In the genomic region with DNA sequence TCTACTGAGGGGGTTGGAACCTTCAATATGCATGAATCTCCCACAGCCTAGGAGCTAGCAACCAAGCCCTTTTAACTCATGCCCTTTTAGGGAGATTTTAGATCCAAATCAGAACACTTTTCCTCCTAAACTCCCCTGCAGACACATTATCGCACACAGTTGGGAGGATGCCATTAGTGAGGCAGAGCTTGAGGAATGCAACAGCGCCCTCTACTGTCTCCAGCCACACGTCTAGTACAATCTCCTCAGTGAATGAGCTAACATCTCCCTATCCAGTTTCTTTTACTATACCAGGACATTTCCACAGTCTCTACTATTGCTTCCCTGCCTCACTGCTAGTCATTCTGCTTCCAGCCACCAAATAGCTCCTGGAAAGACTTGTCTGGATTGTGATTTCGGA, we compare ENCODE assay signal across 10 mouse cellular contexts. TPM values are rescaled to one million over a fixed set of nuclear protein-coding genes. Genes with fewer than 3 reads are reported as not detected.
DNase-seq lines count a peak whose midpoint lies in the region; ATAC-seq and TF ChIP-seq lines count a peak whose summit lies in the region.
"Had no signal": no experiment of that assay in that cellular context is flagged by ENCODE, and none has a peak within 500 bp of the region (broad histone marks: within the 10 kb centered on the region; RNA-seq: fewer than 3 reads in every experiment).

No protein-coding gene starts in this region.

- H3K27ac ChIP-seq in ES-E14 (ENCODE audit: insufficient read depth, low read depth, low read length, poor library complexity, severe bottlenecking): no peak overlapping the region
- H3K27ac ChIP-seq in embryonic facial prominence, embryonic 14.5 days (replicated peaks; ENCODE audit: low read depth, low read length): no peak overlapping the region

- H3K9me3 ChIP-seq in ES-E14 (ENCODE audit: control insufficient read depth, insufficient read depth, low read depth, low read length): no peaks in the 10 kb centered on the region
- no peaks in the 10 kb centered on the region for H3K9me3 ChIP-seq in embryonic facial prominence, embryonic 14.5 days (ENCODE audit: control insufficient read depth, low read length)

- no peak overlapping the region for H3K4me3 ChIP-seq in ES-E14 (ENCODE audit: insufficient read depth in 1 of 2, low read depth in 1 of 2, low read length in 2 of 2, poor library complexity in 1 of 2, severe bottlenecking in 1 of 2)
- H3K4me3 ChIP-seq in embryonic facial prominence, embryonic 14.5 days (ENCODE audit: low read depth, low read length): no peak overlapping the region

- WGBS in embryonic facial prominence, embryonic 14.5 days: 14% methylated on average over 4 of the region's 4 CpGs

- H3K4me1 ChIP-seq in ES-E14 (ENCODE audit: control insufficient read depth in 2 of 2, insufficient read depth in 2 of 2, low read length in 2 of 2, poor library complexity in 1 of 2): no peaks in the 10 kb centered on the region
- no peaks in the 10 kb centered on the region for H3K4me1 ChIP-seq in embryonic facial prominence, embryonic 14.5 days (ENCODE audit: control insufficient read depth, insufficient read depth, low read length)

- peak; percentile 63; the same call in 1 of the 2 replicates for ATAC-seq in embryonic facial prominence, embryonic 14.5 days (ENCODE audit: low read depth)
- ATAC-seq in inflammation-experienced regulatory T-cells, adult 6 months: no peak

- no peaks in the 10 kb centered on the region; the same call in 1 of the 2 replicates for H3K27me3 ChIP-seq in embryonic facial prominence, embryonic 14.5 days (replicated peaks; ENCODE audit: control insufficient read depth, insufficient read depth, low read length)

- in situ Hi-C loops in ES-E14 (cut with MboI; ENCODE audit: low sequenced_read_pairs in 2 of 2, unreplicated experiment in 2 of 2): no loop called here

- no peak overlapping the region for H3K4me2 ChIP-seq in embryonic facial prominence, embryonic 14.5 days (ENCODE audit: low read depth, low read length)

- intact Hi-C loops in heart, postnatal 36 days (cut with DNase I): loop anchor here (2.0 to 5.0 kb wide), 4 partner anchors 146 to 516 kb away; no protein-coding TSS in a partner anchor

- DNase-seq in ES-E14 (ENCODE audit: low read depth, low spot score): peak; percentile 28
- peak; percentile 66 for DNase-seq in adrenal gland, postnatal 14 days
- peak; percentile 89 for DNase-seq in embryonic facial prominence, embryonic 14.5 days (ENCODE audit: low spot score)
- DNase-seq in heart, postnatal 36 days: peak; percentile 53 to 54
- DNase-seq in layer of hippocampus, adult 9-11 months: peak; percentile 47
- DNase-seq in lung, postnatal 36 days: peak; percentile 67
- peak; percentile 10 to 52 for DNase-seq in right cerebral cortex, postnatal 36 days (ENCODE audit: low spot score in 2 of 2)

- H3K36me3 ChIP-seq in ES-E14 (ENCODE audit: control insufficient read depth, insufficient read depth, low read length, poor library complexity, severe bottlenecking): no peaks in the 10 kb centered on the region
- H3K36me3 ChIP-seq in embryonic facial prominence, embryonic 14.5 days (ENCODE audit: control insufficient read depth, insufficient read depth, low read length): no peaks in the 10 kb centered on the region

- no peak overlapping the region for H3K9ac ChIP-seq in ES-E14 (ENCODE audit: insufficient read depth, low read depth, low read length, poor library complexity, severe bottlenecking)
- H3K9ac ChIP-seq in embryonic facial prominence, embryonic 14.5 days (ENCODE audit: low read depth, low read length): no peak overlapping the region

TF ChIP-seq in ES-E14, 5 proteins besides CTCF, POLR2A, EP300 and RAD21:
- TF ChIP-seq MAFK (IDR thresholded peaks at IDR 0.05; ENCODE audit: insufficient read depth, low read depth, low read length) (no peak), ZNF384 (IDR thresholded peaks at IDR 0.05; ENCODE audit: low read depth, low read length) (no peak), HCFC1 (IDR thresholded peaks at IDR 0.05; ENCODE audit: borderline replicate concordance, insufficient read depth, low read length) (no peak), CHD2 (IDR thresholded peaks at IDR 0.05; ENCODE audit: low read depth, low read length) (no peak), ZC3H11A (IDR thresholded peaks at IDR 0.05; ENCODE audit: borderline replicate concordance, low read depth, low read length) (no peak)

RNA-seq across cellular contexts. Expression of a gene that starts 59.3 kb away (rescaled TPM):
- 0.16 and 0.89 TPM in 2 replicates for total RNA-seq in ES-E14 (2012; rRNA removed)
- not detected in 2 replicates for total RNA-seq in adrenal gland, postnatal 14 days (2021)
- polyA plus RNA-seq in embryonic facial prominence, embryonic 14.5 days (2014; fragmentation: Nextera tagmentation; extraction: Ambion mirVana): not detected in 2 replicates
- not detected for total RNA-seq in heart, postnatal 36 days (2021)
- polyA plus RNA-seq in inflammation-experienced regulatory T-cells, adult 6 months (2017; shearing (Covaris generic)): not detected
- polyA plus RNA-seq: frontal cortex, adult 2 months; spleen, adult 2 months had no signal

Comparison
In these comparisons a context has a peak if more than half of its experiments do, and no peak if none do; other contexts are left out.
1. DNase-seq: peak in every context shown above with its lines; median percentile 89 in embryonic facial prominence, embryonic 14.5 days; 67 in lung, postnatal 36 days; 66 in adrenal gland, postnatal 14 days; 54 in heart, postnatal 36 days; 47 in layer of hippocampus, adult 9-11 months; 31 in right cerebral cortex, postnatal 36 days; 28 in ES-E14.